Mouse (Mus musculus) CH12.LX (cell line): Measurements from ENCODE around the gene Sh3bp2. TPM values are rescaled to one million over a fixed set of nuclear protein-coding genes. Genes with fewer than 3 reads are reported as not detected.

Experiments used
- DNase-seq: peaks from one replicate; pipeline ENCODE4 v3.0.0-alpha.2; 2013; ENCODE audit errors: extremely low read depth
- H3K27ac ChIP-seq: 2 replicates; pipeline ENCODE4 v1.5.1; 2012; ENCODE audit warnings: low read depth, mild to moderate bottlenecking, control low read depth, moderate library complexity; ENCODE audit not compliant: insufficient read depth
- H3K27me3 ChIP-seq: replicated peaks from 2 replicates; pipeline ENCODE3; 2012; ENCODE audit warnings: inconsistent platforms
- H3K36me3 ChIP-seq, 2 experiments: replicated peaks in 1 of 2; 2 replicates each; pipeline versions ENCODE3 to v1.6.1; 2012; ENCODE audit warnings: inconsistent platforms in 1 of 2, low read length in 1 of 2, mild to moderate bottlenecking in 1 of 2, mixed read lengths in 1 of 2, moderate library complexity in 1 of 2; ENCODE audit not compliant: control insufficient read depth in 1 of 2, insufficient read depth in 1 of 2
- H3K4me1 ChIP-seq, 2 experiments: 2 replicates each; pipeline ENCODE4 v1.6.1; 2012; ENCODE audit warnings: inconsistent platforms in 1 of 2, moderate library complexity in 1 of 2; ENCODE audit not compliant: insufficient read depth in 2 of 2, control insufficient read depth in 1 of 2
- H3K4me2 ChIP-seq: 2 replicates; pipeline ENCODE4 v1.6.1; 2012; ENCODE audit warnings: low read depth, mild to moderate bottlenecking, control low read depth; ENCODE audit not compliant: poor library complexity, insufficient read depth, severe bottlenecking
- H3K4me3 ChIP-seq, 3 experiments: fragments of 150-350 bp in 1 of 3; sonication (generic) in 1 of 3; replicated peaks in 1 of 3; 2 replicates each; pipeline versions ENCODE3 to v1.5.1; 2011 to 2012; ENCODE audit warnings: low read depth in 2 of 3, low read length in 2 of 3, mild to moderate bottlenecking in 2 of 3, moderate library complexity in 2 of 3, control low read depth in 1 of 3, improper control_type of control experiment in 1 of 3, inconsistent platforms in 1 of 3, mixed read lengths in 1 of 3; ENCODE audit not compliant: poor library complexity in 1 of 3
- H3K79me2 ChIP-seq: replicated peaks from 2 replicates; pipeline ENCODE4 v1.6.1; 2012; ENCODE audit warnings: mild to moderate bottlenecking, moderate library complexity; ENCODE audit not compliant: control insufficient read depth, poor library complexity, insufficient read depth, severe bottlenecking; ENCODE audit errors: extremely low read depth
- H3K9ac ChIP-seq: 2 replicates; pipeline ENCODE4 v1.6.1; 2012; ENCODE audit warnings: low read depth, mild to moderate bottlenecking, control low read depth, moderate library complexity; ENCODE audit not compliant: insufficient read depth
- H3K9me3 ChIP-seq: replicated peaks from 2 replicates; pipeline ENCODE3; 2012; ENCODE audit warnings: low read length, inconsistent platforms, mixed read lengths
- ELF1 ChIP-seq: IDR thresholded peaks from 2 replicates; pipeline ENCODE4 v1.6.1; 2014; ENCODE audit warnings: low read depth, mild to moderate bottlenecking, inconsistent platforms, low read length, improper control_type of control experiment
- MAFK ChIP-seq: IDR thresholded peaks from 2 replicates; pipeline ENCODE4 v1.6.1; 2011; ENCODE audit warnings: low read length, improper control_type of control experiment; ENCODE audit not compliant: insufficient replicate concordance
- dilution Hi-C: fragments of 300-500 bp; cut with MboI; formaldehyde crosslinking; loops from 2 replicates; pipeline ENCODE4 v1.14.3; 2020; ENCODE audit warnings: low sequenced_read_pairs; ENCODE audit not compliant: extremely low pct_unique_long_range_greater_than_20kb, extremely low pct_ligation_motif_present
- in situ Hi-C: fragments of 300-500 bp; cut with MboI; formaldehyde crosslinking; loops from 3 replicates; pipeline ENCODE4 v1.14.3; 2019; ENCODE audit warnings: low sequenced_read_pairs, low pct_ligation_motif_present, low pct_unique_long_range_greater_than_20kb, mixed read lengths
- polyA plus RNA-seq: library from polyadenylated mRNA; unstranded; fragments of >175 nt; gene quantifications from 2 replicates; pipeline ENCODE4 v1.2.1, GENCODE M21; 2012; ENCODE audit warnings: low read depth; ENCODE audit not compliant: insufficient read length
- total RNA-seq, 2 experiments: library from RNA; depleted of rRNA; stranded (reverse); fragments of 300-350 nt in 1 of 2; fragments of >200 nt in 1 of 2; gene quantifications; 2 replicates each; pipeline ENCODE4 v1.2.3; 2012 to 2014

The Sh3bp2 gene
- total and polyA plus RNA-seq, 3 experiments = 5.8 to 10.5 (median 7.3) TPM

DNA sequence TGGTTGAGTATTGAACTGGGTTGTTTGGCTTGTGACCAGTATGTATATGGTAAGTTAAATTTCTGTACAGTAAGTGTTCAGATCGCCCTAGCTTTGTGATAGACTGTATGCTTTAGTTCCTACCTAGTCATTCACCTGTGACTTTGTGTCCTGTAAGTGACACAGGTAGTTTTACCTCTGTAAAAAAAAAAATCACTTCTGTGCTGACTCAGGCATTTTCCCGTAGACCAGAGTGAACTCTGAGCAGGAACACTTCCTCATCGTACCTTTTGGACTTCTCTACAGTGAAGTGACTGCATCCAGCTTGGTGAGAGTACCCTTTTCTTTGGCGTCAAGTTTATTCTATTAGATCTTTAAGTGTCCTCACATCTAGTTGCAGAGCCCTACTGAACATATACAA, 84.3 kb downstream of the Sh3bp2 start:
- Histone ChIP-seq H3K4me1 (no peaks in the 10 kb centered on the region), H3K27ac (no peak overlapping the region), H3K79me2 (no peaks in the 10 kb centered on the region), H3K9ac (no peak overlapping the region), H3K4me2 (no peak overlapping the region), H3K27me3 (no peaks in the 10 kb centered on the region), H3K4me3 (no peak overlapping the region), H3K36me3 (peaks cover 28 to 68% of the 10 kb centered on the region in 2 experiments), H3K9me3 (no peaks in the 10 kb centered on the region)
- no peak for TF ChIP-seq ELF1
- peak; percentile 58; the same call in 1 of the 2 replicates for TF ChIP-seq MAFK
- in situ Hi-C loops = no loop called here
- no peak for DNase-seq
- dilution Hi-C loops = no loop called here

Other genes with a start within 250 kb of the Sh3bp2 start
- gene Zfyve28, start 237.4 kb upstream of the Sh3bp2 start, total RNA-seq (2012; rRNA removed) = 1.2 and 1.7 TPM in 2 replicates
- 2.0 TPM in 2 replicates for gene Zfyve28, start 237.4 kb upstream of the Sh3bp2 start, total RNA-seq (2014; rRNA removed)
- gene Zfyve28, start 237.4 kb upstream of the Sh3bp2 start, polyA plus RNA-seq = 2.8 and 2.9 TPM in 2 replicates
- gene Cfap99, start 237.2 kb upstream of the Sh3bp2 start, total RNA-seq (2012; rRNA removed) = not detected in 2 replicates
- gene Cfap99, start 237.2 kb upstream of the Sh3bp2 start, total RNA-seq (2014; rRNA removed) = not detected in 2 replicates
- gene Cfap99, start 237.2 kb upstream of the Sh3bp2 start, polyA plus RNA-seq = not detected in 2 replicates
- 60.3 and 77.1 TPM in 2 replicates for gene Rnf4, start 189.5 kb upstream of the Sh3bp2 start, total RNA-seq (2012; rRNA removed)
- 117 and 119 TPM in 2 replicates for gene Rnf4, start 189.5 kb upstream of the Sh3bp2 start, total RNA-seq (2014; rRNA removed)
- 108 and 112 TPM in 2 replicates for gene Rnf4, start 189.5 kb upstream of the Sh3bp2 start, polyA plus RNA-seq
- gene Fam193a, start 155.9 kb upstream of the Sh3bp2 start, total RNA-seq (2012; rRNA removed) = 7.2 and 8.5 TPM in 2 replicates
- gene Fam193a, start 155.9 kb upstream of the Sh3bp2 start, total RNA-seq (2014; rRNA removed) = 3.6 and 3.8 TPM in 2 replicates
- gene Fam193a, start 155.9 kb upstream of the Sh3bp2 start, polyA plus RNA-seq = 18.3 and 19.0 TPM in 2 replicates
- 21.9 and 23.4 TPM in 2 replicates for gene Tnip2, start 11.8 kb upstream of the Sh3bp2 start, total RNA-seq (2012; rRNA removed)
- 16.0 and 17.7 TPM in 2 replicates for gene Tnip2, start 11.8 kb upstream of the Sh3bp2 start, total RNA-seq (2014; rRNA removed)
- gene Tnip2, start 11.8 kb upstream of the Sh3bp2 start, polyA plus RNA-seq = 26.8 and 30.6 TPM in 2 replicates
- gene Add1, start 47.8 kb downstream of the Sh3bp2 start, total RNA-seq (2012; rRNA removed) = 32.1 and 45.0 TPM in 2 replicates
- gene Add1, start 47.8 kb downstream of the Sh3bp2 start, total RNA-seq (2014; rRNA removed) = 28.0 and 28.1 TPM in 2 replicates
- gene Add1, start 47.8 kb downstream of the Sh3bp2 start, polyA plus RNA-seq = 46.0 and 48.7 TPM in 2 replicates
- 67.0 and 67.5 TPM in 2 replicates for gene Mfsd10, start 111.4 kb downstream of the Sh3bp2 start, total RNA-seq (2012; rRNA removed)
- 40.4 and 42.1 TPM in 2 replicates for gene Mfsd10, start 111.4 kb downstream of the Sh3bp2 start, total RNA-seq (2014; rRNA removed)
- 78.6 and 92.6 TPM in 2 replicates for gene Mfsd10, start 111.4 kb downstream of the Sh3bp2 start, polyA plus RNA-seq
- gene Nop14, start 134.3 kb downstream of the Sh3bp2 start, total RNA-seq (2012; rRNA removed) = 46.1 and 51.0 TPM in 2 replicates
- gene Nop14, start 134.3 kb downstream of the Sh3bp2 start, total RNA-seq (2014; rRNA removed) = 35.5 and 36.6 TPM in 2 replicates
- gene Nop14, start 134.3 kb downstream of the Sh3bp2 start, polyA plus RNA-seq = 101 and 109 TPM in 2 replicates
- 0.63 and 0.76 TPM in 2 replicates for gene Grk4, start 134.5 kb downstream of the Sh3bp2 start, total RNA-seq (2012; rRNA removed)
- gene Grk4, start 134.5 kb downstream of the Sh3bp2 start, total RNA-seq (2014; rRNA removed) = 0.39 and 0.56 TPM in 2 replicates
- gene Grk4, start 134.5 kb downstream of the Sh3bp2 start, polyA plus RNA-seq = 0.81 and 1.4 TPM in 2 replicates
- 18.1 and 18.7 TPM in 2 replicates for gene Htt, start 235.9 kb downstream of the Sh3bp2 start, total RNA-seq (2012; rRNA removed)
- gene Htt, start 235.9 kb downstream of the Sh3bp2 start, total RNA-seq (2014; rRNA removed) = 10.2 TPM in 2 replicates
- 14.8 and 18.1 TPM in 2 replicates for gene Htt, start 235.9 kb downstream of the Sh3bp2 start, polyA plus RNA-seq